Mouse (Mus musculus) heart, postnatal 4 days (tissue): Measurements from ENCODE around the gene Zbtb32. TPM values are rescaled to one million over a fixed set of nuclear protein-coding genes. Genes with fewer than 3 reads are reported as not detected.

ENCODE experiments used
- DNase-seq: peaks from one replicate; pipeline ENCODE4 v3.0.0; 2021
- total RNA-seq, 2 experiments: library from RNA; stranded (reverse); gene quantifications; 2 replicates each; pipeline ENCODE4 v1.2.3; 2021

Gene Zbtb32
- total RNA-seq, 2 experiments from 2014 or later: not detected

DNA sequence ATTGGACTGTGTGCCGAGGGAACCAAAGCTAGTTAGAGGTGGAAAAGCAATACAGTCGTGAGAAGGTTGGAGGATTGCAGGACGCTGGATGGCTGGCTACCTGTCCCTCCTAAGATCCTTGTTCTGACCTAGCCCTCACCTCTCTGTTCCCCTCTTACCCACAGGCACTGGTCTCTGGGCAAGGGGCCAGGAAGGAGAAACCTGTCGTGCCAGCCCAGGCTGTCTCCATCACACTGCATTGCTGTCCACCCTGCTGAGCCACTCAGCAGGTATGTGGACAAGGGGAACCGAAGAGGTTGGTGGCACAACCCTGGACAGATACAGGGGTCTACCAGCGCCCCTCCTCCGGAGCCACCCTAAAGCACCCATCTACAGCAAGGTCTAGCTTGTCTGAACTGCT, 1.9 kb upstream of the Zbtb32 start:
- no peak for DNase-seq

DNA sequence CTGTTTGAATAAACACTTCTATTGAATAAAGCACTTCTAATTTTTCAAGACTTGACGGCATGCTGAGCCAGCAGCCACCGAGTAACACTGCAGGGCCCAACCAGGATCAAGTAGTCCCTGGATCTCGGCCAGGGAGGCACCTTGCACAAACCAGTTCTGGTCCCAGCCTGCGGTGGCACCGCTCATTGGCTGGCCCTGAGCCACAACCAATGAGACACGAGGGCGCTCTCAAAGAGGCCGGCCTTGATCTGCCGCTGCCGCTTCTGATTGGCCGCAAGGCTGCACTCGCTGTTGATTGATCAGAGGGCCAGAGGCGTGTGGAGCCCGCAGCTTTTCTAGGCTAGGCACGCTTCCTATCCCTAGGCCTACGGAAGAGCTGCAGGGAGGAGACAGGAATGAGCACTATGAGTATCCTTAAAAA, 1.2 kb upstream of the Zbtb32 start:
- DNase-seq: peak; percentile 93

DNA sequence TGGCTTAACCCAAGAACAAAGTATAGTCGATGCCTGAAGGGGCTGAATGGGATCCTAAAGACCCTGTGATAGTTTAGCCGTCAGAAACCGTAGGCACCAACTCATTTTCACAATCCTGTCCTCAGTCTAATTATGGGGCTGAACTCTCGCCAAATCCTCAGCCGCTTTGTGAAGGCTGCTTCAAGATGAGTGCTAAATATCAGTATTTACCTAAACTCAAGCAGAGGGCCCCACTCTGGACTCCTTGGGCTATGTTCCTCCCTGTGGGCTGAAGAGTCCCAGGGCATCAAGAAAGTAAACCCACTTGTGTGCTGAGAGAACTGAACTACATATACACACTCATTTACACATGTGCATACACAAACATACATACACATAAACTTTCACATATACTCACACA, 1.9 kb downstream of the Zbtb32 start:
- no peak for DNase-seq

- DNase-seq: no peak
Observed at GRCm38 (mm10) chr7:30596093-30596492, 2.6 kb downstream of the Zbtb32 start.

GRCm38 (mm10) chr7:30594510-30595024, 4.1 kb downstream of the Zbtb32 start:
- no peak for DNase-seq

- no peak for DNase-seq
Observed at GRCm38 (mm10) chr7:30593579-30594509, 4.9 kb downstream of the Zbtb32 start.

GRCm38 (mm10) chr7:30592772-30593423, 5.8 kb downstream of the Zbtb32 start:
- DNase-seq: no peak

DNA sequence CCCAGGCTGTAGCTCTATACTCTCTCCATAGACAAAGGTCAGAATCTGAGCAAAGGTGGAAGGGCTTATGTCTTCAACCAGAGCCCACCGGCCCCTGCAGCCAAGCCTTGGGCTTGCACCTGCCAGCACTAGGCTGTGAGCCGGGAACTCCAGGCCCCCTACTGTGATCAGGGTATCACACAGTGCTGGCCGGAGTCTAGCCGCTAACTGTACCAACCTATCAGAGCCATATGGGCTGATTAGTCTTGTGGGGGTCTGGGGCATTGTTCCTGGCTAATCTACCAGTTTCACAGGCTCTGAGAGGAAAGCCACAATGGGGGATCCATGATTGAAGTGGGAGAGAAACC, 7.1 kb downstream of the Zbtb32 start:
- no peak for DNase-seq

- DNase-seq: no peak
Observed at GRCm38 (mm10) chr7:30590927-30591604, 7.6 kb downstream of the Zbtb32 start.

GRCm38 (mm10) chr7:30589435-30590301, 9.0 kb downstream of the Zbtb32 start:
- peak; percentile 91 for DNase-seq

DNA sequence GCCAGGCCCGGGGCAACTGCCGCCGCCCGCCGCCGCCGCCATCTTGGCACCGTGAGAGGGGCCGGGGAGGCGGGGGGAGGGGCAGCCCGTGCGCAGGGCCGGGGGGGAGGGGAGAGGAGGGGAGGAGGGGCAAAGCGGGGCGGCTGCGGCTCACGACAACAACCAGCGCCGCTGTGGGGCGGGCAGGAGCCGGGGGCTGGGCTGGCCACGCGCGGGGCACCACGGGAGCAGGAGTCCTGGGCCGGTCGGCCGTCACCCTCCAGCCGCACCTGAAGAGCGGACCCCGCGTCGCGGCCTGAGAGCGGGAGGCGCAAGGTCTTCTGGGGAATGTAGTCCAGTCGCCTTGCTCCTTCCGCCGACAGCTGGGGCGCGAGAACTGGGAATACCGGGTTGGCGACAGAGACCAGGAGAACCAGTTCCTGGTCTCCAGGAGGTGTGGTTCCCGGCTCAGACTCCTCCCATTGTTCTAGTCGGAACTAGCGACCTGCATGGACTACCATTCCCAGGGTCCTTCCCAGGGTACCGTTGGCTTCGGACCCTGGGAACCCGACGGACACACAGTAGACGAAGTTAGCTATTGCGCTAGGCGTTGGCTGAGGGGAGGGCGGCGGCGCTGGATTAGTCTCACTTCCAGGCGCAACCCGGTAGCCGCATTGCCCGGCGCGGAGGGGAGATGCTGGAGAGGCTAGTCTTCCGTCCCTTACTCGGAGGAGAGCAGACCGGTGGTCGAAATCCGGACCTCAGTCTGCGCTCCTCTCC, 9.9 kb downstream of the Zbtb32 start, which contains the start of gene Kmt2b:
TSS of gene Kmt2b (minus strand) at position 51 of the 759 bp plus-strand sequence.
- peak; percentile 96 for DNase-seq

- peak; percentile 65 for DNase-seq
Observed at GRCm38 (mm10) chr7:30587842-30588667, 10.7 kb downstream of the Zbtb32 start.

DNA sequence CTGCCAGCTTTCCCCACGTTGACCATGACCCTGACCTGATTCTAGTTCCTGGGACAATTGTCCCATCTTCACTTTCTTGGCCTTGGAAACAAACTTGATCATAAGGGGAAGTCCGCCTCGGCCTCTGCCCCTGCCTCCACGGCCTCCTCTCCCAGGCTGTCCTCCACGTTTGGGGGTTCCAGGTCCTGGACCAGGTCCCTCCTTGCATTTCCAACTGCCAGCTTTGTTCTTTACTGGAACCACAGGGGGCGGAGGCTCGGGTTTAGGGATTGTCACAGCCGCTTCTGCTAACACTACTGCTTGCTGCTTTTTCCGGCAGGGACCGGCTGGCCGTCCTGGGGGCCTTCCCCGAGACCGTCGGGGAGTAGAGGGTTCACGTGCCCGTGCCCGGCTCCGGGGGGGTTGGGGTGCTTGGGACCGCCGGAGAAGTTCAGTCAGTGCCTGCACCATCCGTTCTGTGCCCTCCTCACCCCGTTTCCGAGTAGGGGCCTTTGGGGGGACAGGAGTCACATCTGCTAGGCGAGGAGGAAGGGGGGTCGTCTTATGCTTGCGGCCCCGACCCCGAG, 12.2 kb downstream of the Zbtb32 start:
- DNase-seq: peak; percentile 18

DNA sequence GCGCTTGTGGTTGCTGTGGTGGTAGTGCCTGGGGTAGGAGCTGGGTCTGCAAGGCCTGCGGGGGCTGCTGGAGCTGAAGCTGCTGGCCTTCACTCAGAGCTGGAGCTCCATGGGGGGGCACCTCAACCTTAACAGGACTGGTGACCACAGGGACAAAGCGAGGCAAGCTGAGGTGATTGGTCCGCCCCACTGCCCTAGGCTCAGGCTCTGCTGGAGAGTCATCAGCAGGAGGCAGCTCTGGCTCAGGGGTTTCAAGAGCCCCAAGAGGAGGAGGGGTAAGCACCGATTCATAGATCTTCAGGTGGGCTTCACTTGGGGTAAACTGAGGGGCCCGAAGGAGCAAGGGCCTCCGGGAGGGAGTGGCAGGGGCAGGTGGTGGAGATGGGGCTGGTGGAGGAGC, 13.5 kb downstream of the Zbtb32 start:
- DNase-seq: no peak

GRCm38 (mm10) chr7:30584339-30584738, 14.4 kb downstream of the Zbtb32 start:
- peak; percentile 6 for DNase-seq

DNA sequence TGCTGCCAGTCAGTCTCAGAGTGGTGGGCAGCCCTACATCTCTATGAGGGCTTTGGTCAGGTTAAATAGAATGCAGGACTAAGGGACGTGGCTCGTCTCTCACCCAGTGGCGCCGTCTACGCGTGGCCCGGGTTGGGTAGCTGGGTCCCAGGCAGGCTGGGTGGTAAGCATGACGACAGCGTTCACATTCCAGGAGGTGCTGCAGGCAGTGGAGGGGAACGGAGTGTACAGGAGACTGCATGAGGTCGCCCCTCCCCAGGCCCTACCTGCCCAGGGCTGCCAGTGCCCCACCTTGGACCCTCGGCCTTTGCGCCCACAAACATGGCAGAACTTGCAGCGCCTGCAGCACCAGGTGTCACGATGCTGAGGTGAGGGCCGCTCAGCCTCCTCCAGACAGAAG, 17.2 kb downstream of the Zbtb32 start:
- no peak for DNase-seq

- DNase-seq: no peak
Observed at GRCm38 (mm10) chr7:30579950-30580349, 18.8 kb downstream of the Zbtb32 start.

GRCm38 (mm10) chr7:30572969-30573368, 25.7 kb downstream of the Zbtb32 start:
- DNase-seq: peak; percentile 81

- no peak for DNase-seq
Observed at GRCm38 (mm10) chr7:30572389-30572788, 26.3 kb downstream of the Zbtb32 start.

DNA sequence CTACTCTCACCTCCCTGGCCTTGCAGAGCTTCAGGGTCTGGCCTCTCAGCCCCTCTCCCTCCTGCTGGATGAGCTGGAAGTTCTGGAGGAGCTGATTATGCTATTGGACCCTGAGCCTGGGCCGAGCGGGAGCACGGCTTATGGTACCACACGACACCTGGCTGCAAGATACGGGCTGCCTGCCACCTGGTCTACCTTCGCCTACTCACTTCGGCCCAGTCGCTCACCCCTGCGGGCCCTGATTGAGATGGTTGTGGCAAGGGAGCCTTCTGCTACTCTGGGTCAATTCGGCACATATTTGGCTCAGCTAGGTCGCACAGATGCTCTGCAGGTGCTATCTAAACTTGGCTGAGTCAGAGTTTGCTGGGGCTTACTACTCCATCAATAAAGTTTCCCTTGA, 31.2 kb downstream of the Zbtb32 start:
- no peak for DNase-seq
